Mouse (Mus musculus): ENCODE results near the gene Fgf3. TPM values are rescaled to one million over a fixed set of nuclear protein-coding genes. Genes with fewer than 3 reads are reported as not detected.

Fgf3 gene
- 0.59 and 1.1 TPM in 2 replicates for polyA plus RNA-seq (2014; fragmentation: Nextera tagmentation; extraction: Ambion mirVana)

DNA sequence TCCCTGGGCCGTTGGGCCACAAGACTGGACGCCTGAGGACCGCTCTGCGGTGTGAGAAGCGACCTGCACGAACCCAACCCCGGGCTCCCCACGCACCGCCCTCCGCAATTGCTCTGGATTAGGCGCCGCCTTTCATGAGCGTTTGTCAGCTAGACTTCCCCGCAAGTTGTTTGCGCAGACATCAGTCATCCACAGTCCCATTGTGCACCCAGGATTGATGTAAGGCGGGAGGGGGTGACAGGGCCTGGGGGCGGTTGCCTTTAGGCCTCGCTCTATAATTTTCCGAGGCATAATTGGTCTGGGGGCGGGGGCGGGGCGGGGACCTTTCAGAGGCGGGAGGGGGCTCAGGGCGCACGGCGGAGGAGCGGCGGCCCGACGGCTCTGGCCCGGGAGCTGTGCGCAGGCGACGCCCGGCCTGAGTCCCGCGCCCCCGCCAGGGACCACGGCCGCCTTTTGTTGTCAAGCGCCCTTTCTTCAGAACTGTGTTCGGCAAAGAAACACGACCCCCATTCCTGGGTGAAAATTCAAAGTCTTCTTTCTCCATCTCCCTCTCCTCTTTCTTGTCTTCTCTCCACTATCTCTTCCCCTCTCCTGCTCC is at the start of gene Fgf3:
Gene Fgf3 (plus strand): TSS at position 193 of the 598 bp plus-strand sequence.
- Histone ChIP-seq H3K9ac (ENCODE audit: low read depth, low read length) (0 out of 2 replicates have a peak within 1 kb of the TSS, but pooled peaks have one; percentile 3), H3K27me3 (ENCODE audit: control insufficient read depth, insufficient read depth, low read length) (peaks cover 53% of the 10 kb centered on the region), H3K27ac (ENCODE audit: low read depth, low read length) (no peak within 1 kb of the TSS), H3K4me2 (replicated peaks; ENCODE audit: low read depth, low read length) (peak within 1 kb of the TSS; percentile 72), H3K4me3 (ENCODE audit: low read depth, low read length) (peak within 1 kb of the TSS; percentile 40), H3K4me1 (replicated peaks; ENCODE audit: control insufficient read depth, insufficient read depth, low read length) (peaks cover 7% of the 10 kb centered on the region), H3K36me3 (ENCODE audit: control insufficient read depth, insufficient read depth, low read length) (no peaks in the 10 kb centered on the region), H3K9me3 (ENCODE audit: control insufficient read depth, low read length) (no peaks in the 10 kb centered on the region)
- peak; percentile 50; the same call in 1 of the 2 replicates for ATAC-seq (ENCODE audit: low FRiP score)
- WGBS: 2% methylated on average over 40 of the region's 43 CpGs
- peak; percentile 50 for DNase-seq (ENCODE audit: low spot score)

DNA sequence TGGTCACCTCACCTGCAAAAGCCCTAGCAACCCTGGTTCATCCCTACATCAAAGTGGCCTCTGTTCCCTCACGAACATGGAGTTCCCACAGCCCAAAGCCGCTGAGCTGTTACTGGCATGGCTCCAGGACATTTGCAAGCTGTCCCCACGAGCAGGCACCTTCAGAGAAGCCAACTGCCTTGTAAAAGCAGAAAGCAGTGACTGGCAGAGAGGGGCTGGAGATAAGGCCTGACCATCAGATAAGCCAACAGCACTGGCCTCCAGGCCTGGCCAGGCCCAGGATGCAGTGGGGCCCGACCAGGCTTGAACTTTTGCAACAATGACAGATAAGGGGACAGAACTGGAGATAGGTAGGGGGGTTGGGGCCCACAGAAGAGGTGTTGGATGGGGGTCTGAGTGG is 49.3 kb upstream of the Fgf3 start:
- Histone ChIP-seq H3K27ac (ENCODE audit: low read depth, low read length) (no peak overlapping the region), H3K9me3 (ENCODE audit: control insufficient read depth, low read length) (no peaks in the 10 kb centered on the region), H3K4me1 (replicated peaks; ENCODE audit: control insufficient read depth, insufficient read depth, low read length) (no peaks in the 10 kb centered on the region), H3K4me2 (replicated peaks; ENCODE audit: low read depth, low read length) (no peak overlapping the region), H3K27me3 (ENCODE audit: control insufficient read depth, insufficient read depth, low read length) (no peaks in the 10 kb centered on the region; the same call in 1 of the 2 replicates), H3K36me3 (ENCODE audit: control insufficient read depth, insufficient read depth, low read length) (no peaks in the 10 kb centered on the region), H3K4me3 (ENCODE audit: low read depth, low read length) (no peak overlapping the region), H3K9ac (ENCODE audit: low read depth, low read length) (no peak overlapping the region)
- ATAC-seq (ENCODE audit: low FRiP score) (no peak), DNase-seq (ENCODE audit: low spot score) (no peak)
- WGBS: 73% methylated on average over 4 of the region's 4 CpGs

DNA sequence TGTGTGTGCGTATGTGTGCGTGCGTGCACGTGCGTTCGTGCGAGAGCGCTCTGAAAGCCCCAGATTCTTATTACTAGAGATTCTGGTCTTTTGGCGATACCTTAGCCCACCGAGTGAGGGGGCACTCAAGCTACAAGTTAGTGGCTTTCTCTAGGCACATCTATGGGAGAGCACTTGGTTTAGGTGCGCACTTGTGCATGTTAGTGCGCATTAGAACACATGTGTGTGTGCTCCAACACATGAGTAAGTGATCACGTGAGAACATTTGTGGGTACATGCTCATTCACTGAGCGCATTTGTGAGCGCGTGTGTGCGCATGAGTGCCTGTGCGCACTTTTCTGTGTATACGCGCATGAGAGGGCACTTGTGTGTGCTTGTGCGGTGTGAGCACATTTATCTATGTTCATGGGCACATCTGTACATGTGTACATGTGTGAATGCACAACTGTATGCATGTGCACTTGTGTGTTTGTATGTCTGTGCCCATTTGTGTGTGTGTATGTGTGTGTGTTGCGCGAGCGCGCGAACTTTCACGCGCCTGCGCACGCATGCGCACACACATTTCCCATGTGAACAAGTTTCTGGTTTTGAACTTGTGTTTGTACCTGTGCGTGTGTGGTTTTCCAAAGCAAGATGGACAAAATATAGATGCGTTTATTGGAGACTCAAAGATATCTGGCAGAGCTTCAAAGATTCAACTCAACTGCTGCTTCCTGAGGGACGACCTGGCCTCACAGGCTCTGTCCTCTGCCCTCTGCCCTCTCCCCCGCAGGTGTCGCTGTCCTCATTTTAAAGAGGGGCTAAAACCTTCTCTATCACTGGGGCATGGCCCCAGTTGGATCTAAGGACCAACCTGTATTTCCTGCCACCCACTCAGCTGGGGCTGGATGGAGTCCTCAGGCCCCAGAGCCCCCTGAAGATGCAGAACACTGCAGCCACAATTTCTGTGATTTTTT is 48.0 kb upstream of the Fgf3 start:
- ATAC-seq (ENCODE audit: low FRiP score) (no peak), DNase-seq (ENCODE audit: low spot score) (peak; percentile 54)
- Histone ChIP-seq H3K36me3 (ENCODE audit: control insufficient read depth, insufficient read depth, low read length) (no peaks in the 10 kb centered on the region), H3K9me3 (ENCODE audit: control insufficient read depth, low read length) (no peaks in the 10 kb centered on the region), H3K4me1 (replicated peaks; ENCODE audit: control insufficient read depth, insufficient read depth, low read length) (no peaks in the 10 kb centered on the region), H3K27me3 (ENCODE audit: control insufficient read depth, insufficient read depth, low read length) (no peaks in the 10 kb centered on the region; the same call in 1 of the 2 replicates), H3K9ac (ENCODE audit: low read depth, low read length) (no peak overlapping the region), H3K27ac (ENCODE audit: low read depth, low read length) (no peak overlapping the region), H3K4me2 (replicated peaks; ENCODE audit: low read depth, low read length) (peak overlapping the region; percentile 22), H3K4me3 (ENCODE audit: low read depth, low read length) (peak overlapping the region; percentile 10; the same call in 1 of the 2 replicates)
- 45% methylated on average over 36 of the region's 36 CpGs for WGBS

- ATAC-seq (ENCODE audit: low FRiP score): no peak
- H3K4me3 ChIP-seq (ENCODE audit: low read depth, low read length): no peak overlapping the region
- no peak overlapping the region for H3K27ac ChIP-seq (ENCODE audit: low read depth, low read length)
- no peaks in the 10 kb centered on the region; the same call in 1 of the 2 replicates for H3K27me3 ChIP-seq (ENCODE audit: control insufficient read depth, insufficient read depth, low read length)
- H3K9me3 ChIP-seq (ENCODE audit: control insufficient read depth, low read length): no peaks in the 10 kb centered on the region
- no peak overlapping the region for H3K4me2 ChIP-seq (replicated peaks; ENCODE audit: low read depth, low read length)
- 91% methylated on average over 7 of the region's 7 CpGs for WGBS
- no peaks in the 10 kb centered on the region for H3K36me3 ChIP-seq (ENCODE audit: control insufficient read depth, insufficient read depth, low read length)
- H3K9ac ChIP-seq (ENCODE audit: low read depth, low read length): no peak overlapping the region
- no peak for DNase-seq (ENCODE audit: low spot score)
- no peaks in the 10 kb centered on the region for H3K4me1 ChIP-seq (replicated peaks; ENCODE audit: control insufficient read depth, insufficient read depth, low read length)
Measured at GRCm38 (mm10) chr7:144791426-144791825, 46.5 kb upstream of the Fgf3 start.

DNA sequence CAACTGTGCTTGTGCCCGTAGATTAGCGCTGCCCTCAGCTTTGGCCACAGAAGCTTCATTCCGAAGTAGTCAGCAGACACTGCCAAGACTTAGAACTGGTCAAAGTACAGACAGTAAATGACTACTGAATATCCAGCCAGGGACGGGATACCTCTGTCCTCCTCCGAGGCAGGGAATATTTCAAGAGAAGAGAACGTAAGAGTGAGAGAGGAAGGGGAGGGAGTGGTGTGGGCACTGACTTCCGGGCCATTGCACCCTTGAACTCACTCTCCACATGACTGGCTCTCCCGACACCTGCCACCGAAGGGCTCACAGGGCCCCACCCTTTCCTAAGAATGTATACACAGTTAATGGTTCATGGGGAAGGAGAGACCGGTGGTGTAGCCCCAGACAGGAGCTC is 44.6 kb upstream of the Fgf3 start:
- H3K4me2 ChIP-seq (replicated peaks; ENCODE audit: low read depth, low read length): no peak overlapping the region
- H3K9me3 ChIP-seq (ENCODE audit: control insufficient read depth, low read length): no peaks in the 10 kb centered on the region
- no peak overlapping the region for H3K4me3 ChIP-seq (ENCODE audit: low read depth, low read length)
- H3K4me1 ChIP-seq (replicated peaks; ENCODE audit: control insufficient read depth, insufficient read depth, low read length): no peaks in the 10 kb centered on the region
- no peaks in the 10 kb centered on the region for H3K36me3 ChIP-seq (ENCODE audit: control insufficient read depth, insufficient read depth, low read length)
- H3K9ac ChIP-seq (ENCODE audit: low read depth, low read length): no peak overlapping the region
- no peak overlapping the region for H3K27ac ChIP-seq (ENCODE audit: low read depth, low read length)
- DNase-seq (ENCODE audit: low spot score) (no peak), ATAC-seq (ENCODE audit: low FRiP score) (no peak)
- WGBS: 90% methylated on average over 10 of the region's 10 CpGs
- no peaks in the 10 kb centered on the region; the same call in 1 of the 2 replicates for H3K27me3 ChIP-seq (ENCODE audit: control insufficient read depth, insufficient read depth, low read length)

DNA sequence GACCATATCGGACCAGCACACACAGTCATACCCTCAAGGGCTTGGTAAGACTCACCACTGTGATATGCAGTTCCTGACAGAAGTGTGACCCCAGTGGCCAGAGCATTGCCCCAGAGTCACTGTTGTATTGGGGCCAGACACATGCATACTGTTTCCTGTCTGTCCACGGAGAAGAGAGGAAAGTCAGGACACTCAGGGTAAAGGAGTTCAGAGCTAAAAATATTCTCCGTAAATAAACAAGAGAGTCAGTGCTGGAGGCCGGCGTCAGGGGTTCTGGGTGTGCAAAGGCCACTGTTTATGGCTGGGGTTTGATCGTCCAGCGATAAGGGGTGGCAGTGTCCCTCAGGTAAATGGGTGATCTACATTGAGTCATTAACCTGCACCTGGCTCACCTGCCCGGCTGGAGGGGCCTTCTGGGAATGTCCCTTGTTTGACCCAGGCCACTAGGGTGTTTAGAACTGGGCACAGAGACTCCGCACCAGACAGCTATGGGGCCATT is 41.9 kb upstream of the Fgf3 start:
- no peak overlapping the region for H3K27ac ChIP-seq (ENCODE audit: low read depth, low read length)
- DNase-seq (ENCODE audit: low spot score) (no peak), ATAC-seq (ENCODE audit: low FRiP score) (no peak)
- no peaks in the 10 kb centered on the region for H3K36me3 ChIP-seq (ENCODE audit: control insufficient read depth, insufficient read depth, low read length)
- 84% methylated on average over 9 of the region's 9 CpGs for WGBS
- H3K9ac ChIP-seq (ENCODE audit: low read depth, low read length): no peak overlapping the region
- no peaks in the 10 kb centered on the region for H3K27me3 ChIP-seq (ENCODE audit: control insufficient read depth, insufficient read depth, low read length)
- no peak overlapping the region for H3K4me2 ChIP-seq (replicated peaks; ENCODE audit: low read depth, low read length)
- H3K4me1 ChIP-seq (replicated peaks; ENCODE audit: control insufficient read depth, insufficient read depth, low read length): no peaks in the 10 kb centered on the region
- no peak overlapping the region for H3K4me3 ChIP-seq (ENCODE audit: low read depth, low read length)
- no peaks in the 10 kb centered on the region for H3K9me3 ChIP-seq (ENCODE audit: control insufficient read depth, low read length)

GRCm38 (mm10) chr7:144796986-144797735 is 40.7 kb upstream of the Fgf3 start:
- H3K27me3 ChIP-seq (ENCODE audit: control insufficient read depth, insufficient read depth, low read length): no peaks in the 10 kb centered on the region
- no peaks in the 10 kb centered on the region for H3K9me3 ChIP-seq (ENCODE audit: control insufficient read depth, low read length)
- no peak overlapping the region for H3K4me2 ChIP-seq (replicated peaks; ENCODE audit: low read depth, low read length)
- no peak overlapping the region for H3K9ac ChIP-seq (ENCODE audit: low read depth, low read length)
- 58% methylated on average over 17 of the region's 17 CpGs for WGBS
- H3K27ac ChIP-seq (ENCODE audit: low read depth, low read length): no peak overlapping the region
- H3K36me3 ChIP-seq (ENCODE audit: control insufficient read depth, insufficient read depth, low read length): no peaks in the 10 kb centered on the region
- ATAC-seq (ENCODE audit: low FRiP score) (no peak), DNase-seq (ENCODE audit: low spot score) (peak; percentile 19)
- no peak overlapping the region for H3K4me3 ChIP-seq (ENCODE audit: low read depth, low read length)
- no peaks in the 10 kb centered on the region for H3K4me1 ChIP-seq (replicated peaks; ENCODE audit: control insufficient read depth, insufficient read depth, low read length)

GRCm38 (mm10) chr7:144798471-144798870 is 39.4 kb upstream of the Fgf3 start:
- WGBS: 35% methylated on average over 1 of the region's 1 CpGs
- Histone ChIP-seq H3K27me3 (ENCODE audit: control insufficient read depth, insufficient read depth, low read length) (no peaks in the 10 kb centered on the region), H3K4me2 (replicated peaks; ENCODE audit: low read depth, low read length) (no peak overlapping the region), H3K36me3 (ENCODE audit: control insufficient read depth, insufficient read depth, low read length) (no peaks in the 10 kb centered on the region), H3K27ac (ENCODE audit: low read depth, low read length) (no peak overlapping the region), H3K9ac (ENCODE audit: low read depth, low read length) (no peak overlapping the region), H3K4me1 (replicated peaks; ENCODE audit: control insufficient read depth, insufficient read depth, low read length) (no peaks in the 10 kb centered on the region), H3K9me3 (ENCODE audit: control insufficient read depth, low read length) (no peaks in the 10 kb centered on the region), H3K4me3 (ENCODE audit: low read depth, low read length) (no peak overlapping the region)
- no peak for ATAC-seq (ENCODE audit: low FRiP score)
- DNase-seq (ENCODE audit: low spot score): peak; percentile 69
